Mouse (Mus musculus): ENCODE data around the gene Olfr874. TPM values are rescaled to one million over a fixed set of nuclear protein-coding genes. Genes with fewer than 3 reads are reported as not detected.

Olfr874 gene
- total RNA-seq (2014; rRNA removed) (not detected in 2 replicates), polyA plus RNA-seq (2015; fragmentation: Nextera tagmentation; extraction: Ambion mirVana) (0.11 TPM in 1 of 2 replicates, not detected in the other)

- Histone ChIP-seq H3K4me1 (ENCODE audit: insufficient read depth, low read length) (no peaks in the 10 kb centered on the region), H3K9me3 (ENCODE audit: low read length) (no peaks in the 10 kb centered on the region), H3K27me3 (ENCODE audit: insufficient read depth, low read length) (no peaks in the 10 kb centered on the region), H3K27ac (ENCODE audit: low read depth, low read length) (no peak within 1 kb of the TSS), H3K9ac (replicated peaks; ENCODE audit: low read length, poor library complexity, severe bottlenecking) (no peak within 1 kb of the TSS), H3K36me3 (ENCODE audit: insufficient read depth, low read length) (no peaks in the 10 kb centered on the region), H3K4me3 (ENCODE audit: low read depth, low read length) (no peak within 1 kb of the TSS), H3K4me2 (ENCODE audit: low read depth, low read length, poor library complexity, severe bottlenecking) (no peak within 1 kb of the TSS)
- TF ChIP-seq CTCF (IDR thresholded peaks at IDR 0.05) = no peak
- ATAC-seq (ENCODE audit: low FRiP score) (no peak), DNase-seq (ENCODE audit: low spot score) (no peak)
Observed at GRCm38 (mm10) chr9:37744806-37745205, at the start of gene Olfr874. TSS of gene Olfr874 (plus strand) at chr9:37745106.

GRCm38 (mm10) chr9:37716150-37716549 lies 28.8 kb upstream of the Olfr874 start, which contains the start of gene Olfr160:
TSS of gene Olfr160 (minus strand) at chr9:37716250.
- Histone ChIP-seq H3K9ac (replicated peaks; ENCODE audit: low read length, poor library complexity, severe bottlenecking) (no peak within 1 kb of the TSS), H3K27ac (ENCODE audit: low read depth, low read length) (no peak within 1 kb of the TSS), H3K4me1 (ENCODE audit: insufficient read depth, low read length) (no peaks in the 10 kb centered on the region), H3K4me3 (ENCODE audit: low read depth, low read length) (no peak within 1 kb of the TSS), H3K9me3 (ENCODE audit: low read length) (no peaks in the 10 kb centered on the region), H3K36me3 (ENCODE audit: insufficient read depth, low read length) (no peaks in the 10 kb centered on the region), H3K4me2 (ENCODE audit: low read depth, low read length, poor library complexity, severe bottlenecking) (no peak within 1 kb of the TSS), H3K27me3 (ENCODE audit: insufficient read depth, low read length) (no peaks in the 10 kb centered on the region)
- WGBS = 88% methylated on average over 1 of the region's 1 CpGs
- TF ChIP-seq CTCF (IDR thresholded peaks at IDR 0.05) = no peak
- ATAC-seq (ENCODE audit: low FRiP score) (no peak), DNase-seq (ENCODE audit: low spot score) (no peak)

- DNase-seq (ENCODE audit: low spot score) (no peak), ATAC-seq (ENCODE audit: low FRiP score) (no peak)
- Histone ChIP-seq H3K27ac (ENCODE audit: low read depth, low read length) (no peak overlapping the region), H3K9ac (replicated peaks; ENCODE audit: low read length, poor library complexity, severe bottlenecking) (no peak overlapping the region), H3K4me1 (ENCODE audit: insufficient read depth, low read length) (no peaks in the 10 kb centered on the region), H3K27me3 (ENCODE audit: insufficient read depth, low read length) (no peaks in the 10 kb centered on the region), H3K9me3 (ENCODE audit: low read length) (no peaks in the 10 kb centered on the region), H3K4me3 (ENCODE audit: low read depth, low read length) (no peak overlapping the region), H3K36me3 (ENCODE audit: insufficient read depth, low read length) (no peaks in the 10 kb centered on the region), H3K4me2 (ENCODE audit: low read depth, low read length, poor library complexity, severe bottlenecking) (no peak overlapping the region)
- 95% methylated on average over 1 of the region's 1 CpGs for WGBS
- no peak for TF ChIP-seq CTCF (IDR thresholded peaks at IDR 0.05)
Observed at GRCm38 (mm10) chr9:37734310-37734709, 10.6 kb upstream of the Olfr874 start.

- peaks cover 9% of the 10 kb centered on the region for H3K4me1 ChIP-seq (ENCODE audit: insufficient read depth, low read length)
- H3K27ac ChIP-seq (ENCODE audit: low read depth, low read length) = peak overlapping the region; percentile 38; the same call in 1 of the 2 replicates
- H3K9me3 ChIP-seq (ENCODE audit: low read length) = no peaks in the 10 kb centered on the region
- no peaks in the 10 kb centered on the region for H3K27me3 ChIP-seq (ENCODE audit: insufficient read depth, low read length)
- no peak overlapping the region for H3K4me2 ChIP-seq (ENCODE audit: low read depth, low read length, poor library complexity, severe bottlenecking)
- H3K4me3 ChIP-seq (ENCODE audit: low read depth, low read length) = no peak overlapping the region
- peak; percentile 51; the same call in 1 of the 2 replicates for ATAC-seq (ENCODE audit: low FRiP score)
- TF ChIP-seq CTCF (IDR thresholded peaks at IDR 0.05) = no peak
- DNase-seq (ENCODE audit: low spot score) = peak; percentile 2
- 29% methylated on average over 7 of the region's 7 CpGs for WGBS
- no peak overlapping the region for H3K9ac ChIP-seq (replicated peaks; ENCODE audit: low read length, poor library complexity, severe bottlenecking)
- no peaks in the 10 kb centered on the region for H3K36me3 ChIP-seq (ENCODE audit: insufficient read depth, low read length)
Observed at GRCm38 (mm10) chr9:37750319-37751075, 5.6 kb downstream of the Olfr874 start.

- peak; percentile 59 for ATAC-seq (ENCODE audit: low FRiP score)
- Histone ChIP-seq H3K4me1 (ENCODE audit: insufficient read depth, low read length) (peaks cover 9% of the 10 kb centered on the region), H3K9ac (replicated peaks; ENCODE audit: low read length, poor library complexity, severe bottlenecking) (no peak overlapping the region), H3K4me2 (ENCODE audit: low read depth, low read length, poor library complexity, severe bottlenecking) (no peak overlapping the region), H3K27me3 (ENCODE audit: insufficient read depth, low read length) (no peaks in the 10 kb centered on the region), H3K27ac (ENCODE audit: low read depth, low read length) (0 out of 2 replicates have a peak overlapping the region, but pooled peaks have one; percentile 38), H3K4me3 (ENCODE audit: low read depth, low read length) (no peak overlapping the region), H3K9me3 (ENCODE audit: low read length) (no peaks in the 10 kb centered on the region), H3K36me3 (ENCODE audit: insufficient read depth, low read length) (no peaks in the 10 kb centered on the region)
- 42% methylated on average over 2 of the region's 2 CpGs for WGBS
- peak; percentile 27 for DNase-seq (ENCODE audit: low spot score)
- no peak for TF ChIP-seq CTCF (IDR thresholded peaks at IDR 0.05)
Observed at GRCm38 (mm10) chr9:37751467-37751866, 6.6 kb downstream of the Olfr874 start.

- Histone ChIP-seq H3K27ac (ENCODE audit: low read depth, low read length) (no peak overlapping the region), H3K9ac (replicated peaks; ENCODE audit: low read length, poor library complexity, severe bottlenecking) (no peak overlapping the region), H3K4me2 (ENCODE audit: low read depth, low read length, poor library complexity, severe bottlenecking) (no peak overlapping the region), H3K27me3 (ENCODE audit: insufficient read depth, low read length) (no peaks in the 10 kb centered on the region), H3K36me3 (ENCODE audit: insufficient read depth, low read length) (no peaks in the 10 kb centered on the region), H3K9me3 (ENCODE audit: low read length) (no peaks in the 10 kb centered on the region), H3K4me3 (ENCODE audit: low read depth, low read length) (no peak overlapping the region), H3K4me1 (ENCODE audit: insufficient read depth, low read length) (peaks cover 9% of the 10 kb centered on the region)
- ATAC-seq (ENCODE audit: low FRiP score) (no peak), DNase-seq (ENCODE audit: low spot score) (no peak)
- WGBS = 70% methylated on average over 4 of the region's 4 CpGs
- no peak for TF ChIP-seq CTCF (IDR thresholded peaks at IDR 0.05)
Observed at GRCm38 (mm10) chr9:37752006-37752405, 7.1 kb downstream of the Olfr874 start.
